Mouse (Mus musculus): ENCODE measurements at regions not wholly inside any gene's neighbourhood (a gene's known extent, or its start where the extent isn't known, plus 50 kb on each side); places are given as distances from the start of the nearest gene placed in this dataset.

DNA sequence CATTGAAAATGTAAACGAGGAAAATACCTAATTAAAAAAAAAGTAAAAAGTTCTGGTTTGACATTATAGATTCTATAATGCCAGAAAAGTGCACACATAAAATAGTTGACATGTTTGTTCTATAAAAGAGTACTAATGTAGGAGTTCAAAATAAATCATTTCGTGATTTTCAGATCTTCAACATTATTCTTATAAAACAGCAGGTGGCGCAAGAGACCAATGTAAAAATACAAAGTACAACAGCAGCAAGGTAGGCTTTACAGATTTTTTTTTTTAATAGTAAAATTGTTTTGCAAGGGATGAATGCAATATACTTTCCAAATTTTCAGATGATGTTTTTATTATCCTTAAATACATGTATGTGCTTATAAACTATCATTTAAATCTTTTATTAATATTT, 171.8 kb upstream of the Pgr15l start:
- Histone ChIP-seq H3K27me3 (replicated peaks) (no peaks in the 10 kb centered on the region), H3K4me1 (ENCODE audit: control insufficient read depth in 1 of 2, insufficient read depth in 2 of 2) (no peaks in the 10 kb centered on the region), H3K36me3 (replicated peaks in 1 of 2; ENCODE audit: control insufficient read depth in 1 of 2, insufficient read depth in 1 of 2, low read length in 1 of 2) (no peaks in the 10 kb centered on the region), H3K4me3 (replicated peaks in 1 of 3; ENCODE audit: low read depth in 2 of 3, low read length in 2 of 3, poor library complexity in 1 of 3) (no peak overlapping the region), H3K9me3 (replicated peaks; ENCODE audit: low read length) (no peaks in the 10 kb centered on the region), H3K4me2 (ENCODE audit: insufficient read depth, low read depth, poor library complexity, severe bottlenecking) (no peak overlapping the region), H3K79me2 (replicated peaks; ENCODE audit: control insufficient read depth, extremely low read depth, insufficient read depth, poor library complexity, severe bottlenecking) (no peaks in the 10 kb centered on the region), H3K27ac (ENCODE audit: insufficient read depth, low read depth) (no peak overlapping the region), H3K9ac (ENCODE audit: insufficient read depth, low read depth) (no peak overlapping the region)
- TF ChIP-seq RAD21 (IDR thresholded peaks at IDR 0.05; ENCODE audit: low read depth, low read length) = peak; percentile 43
- TF ChIP-seq SMC3 (IDR thresholded peaks at IDR 0.05; ENCODE audit: low read depth, low read length) = peak; percentile 20; the same call in 1 of the 2 replicates
- TF ChIP-seq ELF1 (IDR thresholded peaks at IDR 0.05; ENCODE audit: low read depth, low read length) = no peak
- TF ChIP-seq CTCF (conservative IDR thresholded peaks at IDR 0.05 in 1 of 2, IDR thresholded peaks at IDR 0.05 in 1 of 2; ENCODE audit: low read depth in 2 of 2, low read length in 2 of 2) = peak in 1 of 2 experiments; percentile 32; a peak in 2 of 4 replicates
- peak; percentile 24 for DNase-seq (ENCODE audit: extremely low read depth)
- dilution Hi-C loops (cut with MboI; ENCODE audit: extremely low pct_ligation_motif_present, extremely low pct_unique_long_range_greater_than_20kb, low sequenced_read_pairs) = no loop called here
- in situ Hi-C loops (cut with MboI; ENCODE audit: low pct_ligation_motif_present, low pct_unique_long_range_greater_than_20kb, low sequenced_read_pairs) = no loop called here
